Mouse (Mus musculus) myocyte (in vitro differentiated cells): ENCODE data around the gene Mical3. TPM values are rescaled to one million over a fixed set of nuclear protein-coding genes. Genes with fewer than 3 reads are reported as not detected.

Experiments
- H3K27me3 ChIP-seq: one replicate; pipeline ENCODE4 v1.6.1; 2011; ENCODE audit not compliant: control insufficient read depth, insufficient read depth, insufficient read length
- H3K36me3 ChIP-seq: one replicate; pipeline ENCODE4 v1.6.1; 2011; ENCODE audit not compliant: control insufficient read depth, insufficient read depth
- H3K4me2 ChIP-seq: one replicate; pipeline ENCODE4 v1.6.1; 2011; ENCODE audit warnings: low read depth, control low read depth
- H3K4me3 ChIP-seq: one replicate; pipeline ENCODE4 v1.5.1; 2011; ENCODE audit warnings: mild to moderate bottlenecking, control low read depth, moderate library complexity
- H3K79me2 ChIP-seq: one replicate; pipeline ENCODE4 v1.6.1; 2011; ENCODE audit not compliant: control insufficient read depth, insufficient read depth
- H3ac ChIP-seq: one replicate; pipeline ENCODE4 v1.6.1; 2011; ENCODE audit not compliant: control insufficient read depth, insufficient read length
- CEBPB ChIP-seq: IDR thresholded peaks from 2 replicates; pipeline ENCODE4 v1.6.1; 2011; ENCODE audit warnings: mild to moderate bottlenecking, moderate library complexity; ENCODE audit not compliant: poor library complexity, insufficient read depth, severe bottlenecking
- E2F4 ChIP-seq: IDR thresholded peaks from one replicate; pipeline ENCODE4 v1.6.1; 2011; ENCODE audit warnings: mild to moderate bottlenecking, control low read depth, moderate library complexity; ENCODE audit not compliant: insufficient read depth
- MAX ChIP-seq: IDR thresholded peaks from one replicate; pipeline ENCODE4 v1.6.1; 2011; ENCODE audit warnings: low read depth, mild to moderate bottlenecking, control low read depth
- MYOD1 ChIP-seq, 3 experiments: IDR thresholded peaks; one replicate each; pipeline ENCODE4 v1.6.1; 2011; ENCODE audit warnings: control low read depth in 2 of 3, low read depth in 2 of 3, mild to moderate bottlenecking in 2 of 3, moderate library complexity in 1 of 3; ENCODE audit not compliant: insufficient read length in 2 of 3, control insufficient read depth in 1 of 3
- MYOG ChIP-seq, 3 experiments: IDR thresholded peaks; one replicate each; pipeline ENCODE4 v1.6.1; 2011; ENCODE audit warnings: control low read depth in 2 of 3, low read depth in 2 of 3, mild to moderate bottlenecking in 2 of 3; ENCODE audit not compliant: insufficient read length in 2 of 3, control insufficient read depth in 1 of 3, insufficient read depth in 1 of 3
- POLR2A ChIP-seq: IDR thresholded peaks from one replicate; pipeline ENCODE4 v1.6.1; 2011; ENCODE audit warnings: low read depth, mild to moderate bottlenecking, control low read depth, moderate library complexity; ENCODE audit not compliant: insufficient read length
- POLR2AphosphoS2 ChIP-seq: IDR thresholded peaks from one replicate; pipeline ENCODE4 v1.6.1; 2011; ENCODE audit warnings: low read depth, control low read depth; ENCODE audit not compliant: insufficient read length
- REST ChIP-seq: IDR thresholded peaks from one replicate; pipeline ENCODE4 v1.6.1; 2011; ENCODE audit warnings: mild to moderate bottlenecking, control low read depth, moderate library complexity; ENCODE audit not compliant: insufficient read depth, insufficient read length
- SRF ChIP-seq: IDR thresholded peaks from one replicate; pipeline ENCODE4 v1.6.1; 2011; ENCODE audit warnings: low read depth; ENCODE audit not compliant: control insufficient read depth, insufficient read length
- TCF12 ChIP-seq: IDR thresholded peaks from one replicate; pipeline ENCODE4 v1.6.1; 2011; ENCODE audit warnings: mild to moderate bottlenecking, control low read depth; ENCODE audit not compliant: poor library complexity, insufficient read depth, severe bottlenecking
- TCF3 ChIP-seq: IDR thresholded peaks from one replicate; pipeline ENCODE4 v1.6.1; 2011; ENCODE audit warnings: low read depth, control low read depth; ENCODE audit not compliant: insufficient read length
- USF1 ChIP-seq: IDR thresholded peaks from one replicate; pipeline ENCODE4 v1.6.1; 2011; ENCODE audit warnings: low read depth, mild to moderate bottlenecking, control low read depth, moderate library complexity
- polyA plus RNA-seq: library from polyadenylated mRNA; unstranded; fragments of >200 nt; fragmentation: generic; extraction: Trizol; gene quantifications from one replicate; pipeline ENCODE4 v1.2.1, GENCODE M21; 2012; ENCODE audit warnings: missing spikeins

Gene Mical3
- polyA plus RNA-seq, 1 experiment = 17.7 TPM

DNA sequence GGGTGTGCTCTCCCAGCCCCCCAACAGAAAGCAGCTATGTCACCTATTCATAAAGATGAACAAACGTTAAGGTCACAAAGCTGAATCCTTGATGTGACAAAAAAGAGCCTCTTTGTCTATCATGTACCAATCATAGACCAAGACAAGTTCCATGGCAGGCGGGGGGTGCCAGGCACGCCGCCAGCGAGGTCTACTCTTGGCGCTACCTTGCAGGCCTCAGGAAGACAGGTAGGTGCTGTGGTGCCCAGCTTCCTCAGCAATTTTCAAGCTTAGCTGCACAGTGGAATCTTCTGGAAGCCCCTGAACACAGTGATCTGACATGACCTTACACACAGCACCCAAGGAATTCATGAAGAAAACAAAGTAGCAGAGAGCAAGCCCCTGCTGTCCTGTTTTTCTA lies 224.3 kb downstream of the Mical3 start:
- no peak overlapping the region for H3K4me2 ChIP-seq
- H3K79me2 ChIP-seq = peaks cover 61% of the 10 kb centered on the region
- H3ac ChIP-seq = no peak overlapping the region
- TF ChIP-seq MYOG (IDR thresholded peaks at IDR 0.05; ENCODE audit: control insufficient read depth in 1 of 3, insufficient read depth in 1 of 3, insufficient read length in 2 of 3, low read depth in 2 of 3) = no peak
- no peak for TF ChIP-seq CEBPB
- no peak for TF ChIP-seq SRF
- no peak for TF ChIP-seq REST
- TF ChIP-seq POLR2A = no peak
- no peak for TF ChIP-seq USF1
- no peak for TF ChIP-seq MYOD1 (IDR thresholded peaks at IDR 0.05; ENCODE audit: control insufficient read depth in 1 of 3, insufficient read length in 2 of 3, low read depth in 2 of 3)
- no peak overlapping the region for H3K4me3 ChIP-seq
- H3K36me3 ChIP-seq = peaks cover 5% of the 10 kb centered on the region
- H3K27me3 ChIP-seq = no peaks in the 10 kb centered on the region

DNA sequence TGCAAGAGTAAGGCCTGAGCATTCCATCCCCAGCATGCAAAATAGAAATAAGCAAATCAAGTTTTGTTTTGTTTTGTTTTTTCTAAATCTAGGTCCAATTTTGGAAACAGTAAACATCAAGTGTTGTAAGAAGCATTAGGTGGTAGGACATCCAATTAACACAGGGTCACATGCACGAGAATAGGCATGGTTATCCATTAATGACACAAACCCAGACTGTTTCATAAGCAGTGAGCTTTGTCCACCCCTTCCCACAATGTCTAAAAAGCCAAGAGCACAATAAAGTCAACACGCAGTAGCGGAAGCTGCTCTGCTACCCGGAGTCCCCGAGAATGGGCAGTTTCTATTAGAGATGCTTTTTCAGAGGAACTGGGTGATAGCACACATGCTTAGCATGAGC lies 225.7 kb downstream of the Mical3 start:
- Histone ChIP-seq H3K4me3 (no peak overlapping the region), H3ac (no peak overlapping the region), H3K4me2 (no peak overlapping the region), H3K27me3 (no peaks in the 10 kb centered on the region), H3K79me2 (peaks cover 47% of the 10 kb centered on the region), H3K36me3 (peaks cover 5% of the 10 kb centered on the region)
- TF ChIP-seq USF1 = no peak
- no peak for TF ChIP-seq CEBPB

DNA sequence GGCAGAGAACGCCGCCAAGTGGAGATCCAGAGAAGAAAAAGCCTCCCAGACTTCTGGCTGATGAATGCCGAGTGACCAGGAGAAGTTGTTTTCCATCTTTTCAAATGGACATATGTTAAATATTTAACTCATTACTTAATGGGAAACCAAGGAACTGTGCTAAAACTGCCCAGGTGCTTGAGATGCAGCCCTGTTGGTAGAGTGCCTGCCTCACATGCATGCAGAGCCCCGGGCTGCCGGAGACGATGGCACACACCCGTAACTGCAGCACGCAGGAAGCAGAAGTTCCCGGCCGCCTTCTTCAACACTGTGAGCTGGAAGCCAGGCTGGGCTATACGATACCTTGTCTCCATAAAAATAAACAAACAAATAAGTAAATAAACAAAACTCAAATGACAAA lies 226.8 kb downstream of the Mical3 start:
- peaks cover 38% of the 10 kb centered on the region for H3K79me2 ChIP-seq
- TF ChIP-seq SRF (no peak), TCF3 (no peak), MYOD1 (IDR thresholded peaks at IDR 0.05; ENCODE audit: control insufficient read depth in 1 of 3, insufficient read length in 2 of 3, low read depth in 2 of 3) (no peak), TCF12 (no peak), POLR2AphosphoS2 (no peak), CEBPB (no peak), MAX (no peak)
- no peak overlapping the region for H3K4me3 ChIP-seq

DNA sequence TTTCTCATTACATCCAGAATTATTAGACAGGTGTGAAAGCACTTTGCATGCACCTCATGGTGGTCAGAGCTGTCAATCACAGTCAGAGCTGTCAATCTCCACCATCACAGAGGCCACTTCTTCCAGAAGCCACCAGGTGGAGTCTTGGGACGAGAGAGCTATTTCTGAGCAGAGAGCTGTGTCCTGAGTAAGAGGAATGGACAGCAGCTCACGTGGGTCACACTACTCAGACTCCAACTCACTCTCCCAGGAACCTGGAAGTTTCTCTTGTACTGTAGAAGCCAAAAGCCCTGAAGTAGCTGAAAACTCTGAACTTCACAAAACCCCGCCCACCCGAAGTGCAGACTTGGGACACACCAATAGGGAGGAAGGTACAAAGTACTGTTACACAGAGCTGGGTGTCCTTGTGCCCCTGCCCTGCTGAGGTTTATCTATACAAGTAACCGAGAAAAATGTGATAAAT lies 227.3 kb downstream of the Mical3 start:
- peaks cover 5% of the 10 kb centered on the region for H3K36me3 ChIP-seq
- no peaks in the 10 kb centered on the region for H3K27me3 ChIP-seq
- no peak overlapping the region for H3ac ChIP-seq
- H3K4me3 ChIP-seq = no peak overlapping the region
- peaks cover 38% of the 10 kb centered on the region for H3K79me2 ChIP-seq
- TF ChIP-seq USF1 (peak; percentile 17), CEBPB (no peak)
- no peak overlapping the region for H3K4me2 ChIP-seq

More for the DNA sequence above, 226.8 kb downstream of the Mical3 start:
- Histone ChIP-seq H3K27me3 (no peaks in the 10 kb centered on the region), H3ac (no peak overlapping the region), H3K4me2 (no peak overlapping the region), H3K36me3 (peaks cover 5% of the 10 kb centered on the region)

DNA sequence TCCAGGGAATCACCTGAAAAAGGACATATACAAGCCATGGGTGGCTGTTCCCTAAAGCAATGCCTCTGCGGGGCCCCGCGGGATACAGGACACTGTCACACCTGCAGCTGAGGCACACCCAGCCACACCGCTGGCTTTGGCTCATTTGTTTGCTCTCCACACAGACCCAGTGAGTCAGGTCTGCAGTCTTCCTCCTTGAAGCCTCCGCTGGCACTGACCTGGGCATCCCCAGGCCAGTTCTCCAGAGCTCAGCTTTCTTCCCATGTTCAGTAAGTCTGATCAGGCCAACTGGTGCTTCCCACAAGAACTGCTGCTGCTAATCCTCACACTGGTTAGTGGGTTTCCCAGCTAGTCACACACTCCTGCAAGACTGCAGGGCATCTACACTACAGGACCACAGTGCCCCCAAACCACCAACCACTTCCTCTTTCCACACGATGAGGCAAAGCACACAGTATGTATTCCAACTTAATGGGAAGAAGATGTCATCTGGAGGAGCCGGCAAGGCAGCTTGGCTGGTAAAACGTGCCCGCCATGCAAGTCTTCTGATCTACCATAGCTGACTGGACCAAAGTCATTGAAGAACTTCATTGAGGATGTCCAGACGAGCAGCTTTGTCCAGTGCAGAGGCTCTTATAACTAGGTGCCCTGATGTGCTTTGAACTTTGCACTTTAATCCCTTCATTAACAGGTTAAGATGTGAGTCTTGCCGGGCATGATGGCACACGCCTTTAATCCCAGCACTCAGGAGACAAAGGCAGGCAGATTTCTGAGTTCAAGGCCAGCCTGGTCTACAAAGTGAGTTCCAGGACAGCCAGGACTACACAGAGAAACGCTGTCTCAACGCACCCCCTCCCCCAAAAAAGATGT lies 228.8 kb downstream of the Mical3 start:
- no peak for TF ChIP-seq POLR2AphosphoS2
- no peak for TF ChIP-seq MYOG (IDR thresholded peaks at IDR 0.05; ENCODE audit: control insufficient read depth in 1 of 3, insufficient read depth in 1 of 3, insufficient read length in 2 of 3, low read depth in 2 of 3)
- TF ChIP-seq REST = no peak
- Histone ChIP-seq H3K27me3 (no peaks in the 10 kb centered on the region), H3K4me2 (no peak overlapping the region), H3K36me3 (peaks cover 5% of the 10 kb centered on the region), H3ac (no peak overlapping the region), H3K79me2 (peaks cover 31% of the 10 kb centered on the region), H3K4me3 (no peak overlapping the region)

DNA sequence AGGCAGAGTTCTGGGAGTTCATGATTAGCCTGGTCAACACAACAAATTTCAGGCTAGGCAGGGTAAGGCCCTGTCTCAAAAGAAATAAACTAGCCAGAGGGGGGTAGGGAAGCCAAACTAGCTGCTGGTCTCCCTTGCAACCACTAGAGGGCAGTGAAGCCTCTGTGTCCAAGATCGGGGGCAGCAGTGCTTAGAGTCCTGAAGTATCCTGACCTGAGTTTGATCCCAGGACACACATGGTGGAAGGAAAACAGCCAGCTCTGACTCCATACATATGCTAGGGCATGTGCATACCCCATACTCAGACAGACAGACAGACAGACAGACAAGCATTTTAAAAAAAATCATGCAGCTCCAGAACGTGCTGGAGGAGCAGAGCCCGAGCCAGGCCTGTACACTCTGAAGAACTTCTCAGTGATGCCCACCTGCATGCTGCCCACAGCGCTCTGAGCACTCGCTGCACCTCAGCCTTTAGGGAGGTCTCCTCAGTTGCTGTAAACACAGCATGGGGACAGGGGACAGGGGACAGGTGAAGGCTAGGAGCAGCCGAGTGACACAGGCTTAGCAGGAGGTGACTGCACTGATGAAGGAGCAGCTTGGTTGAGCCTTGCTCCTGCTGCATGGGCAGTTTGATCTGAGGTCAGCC lies 232.5 kb downstream of the Mical3 start:
- no peak overlapping the region for H3ac ChIP-seq
- no peak overlapping the region for H3K4me3 ChIP-seq
- H3K27me3 ChIP-seq = no peaks in the 10 kb centered on the region
- TF ChIP-seq REST = no peak
- no peak for TF ChIP-seq MYOG (IDR thresholded peaks at IDR 0.05; ENCODE audit: control insufficient read depth in 1 of 3, insufficient read depth in 1 of 3, insufficient read length in 2 of 3, low read depth in 2 of 3)
- no peak for TF ChIP-seq TCF3
- TF ChIP-seq MYOD1 (IDR thresholded peaks at IDR 0.05; ENCODE audit: control insufficient read depth in 1 of 3, insufficient read length in 2 of 3, low read depth in 2 of 3) = no peak
- no peak for TF ChIP-seq POLR2A
- TF ChIP-seq CEBPB = no peak
- no peak for TF ChIP-seq POLR2AphosphoS2
- TF ChIP-seq MAX = no peak
- TF ChIP-seq TCF12 = no peak
- no peak for TF ChIP-seq E2F4
- no peak for TF ChIP-seq USF1
- TF ChIP-seq SRF = no peak
- peaks cover 23% of the 10 kb centered on the region for H3K36me3 ChIP-seq
- peaks cover 8% of the 10 kb centered on the region for H3K79me2 ChIP-seq
- H3K4me2 ChIP-seq = no peak overlapping the region
